Mouse (Mus musculus): ENCODE data around the gene Tomm20.

DNA sequence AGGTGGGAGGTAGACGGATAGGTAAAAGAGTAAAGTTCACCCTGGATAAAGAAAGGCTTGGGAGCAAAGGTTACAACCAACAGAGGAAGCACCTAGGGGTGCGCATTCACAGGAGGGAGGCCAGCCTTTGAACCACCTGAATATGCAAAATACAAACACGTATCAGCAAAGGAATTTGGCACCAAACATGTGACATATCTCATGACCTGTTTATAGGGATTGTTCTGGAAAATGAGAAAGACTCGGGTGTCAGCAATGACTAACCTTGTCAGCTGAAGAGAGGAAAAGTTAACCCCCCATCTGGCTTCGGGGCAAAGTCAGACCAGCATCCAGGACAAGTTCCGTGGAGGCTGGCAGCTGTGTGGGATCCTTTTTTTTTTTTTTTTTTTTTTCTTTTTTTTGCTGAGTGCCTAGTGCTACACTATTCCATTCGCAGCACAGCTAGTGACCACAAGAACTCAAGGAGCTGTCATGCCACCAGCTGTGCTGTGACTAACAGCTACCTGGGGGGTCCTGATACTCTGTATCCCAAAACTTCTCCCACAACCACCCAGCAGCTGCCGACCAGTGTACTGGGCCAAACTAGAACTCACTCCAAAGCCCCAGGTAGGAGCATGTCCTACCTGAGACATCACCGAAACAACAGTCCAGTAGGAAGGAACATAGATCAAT, 42.3 kb downstream of the Tomm20 start:
- no peak for TF ChIP-seq POLR2A (IDR thresholded peaks at IDR 0.05; ENCODE audit: low read depth, low read length)
- no peak for TF ChIP-seq CTCF (IDR thresholded peaks at IDR 0.05; ENCODE audit: extremely low read depth, insufficient read depth, insufficient read length, insufficient replicate concordance)

All from spleen, adult 2 months (tissue).